Mouse (Mus musculus) lung, embryonic 16.5 days (tissue): ENCODE data around the gene Fancf. TPM values are rescaled to one million over a fixed set of nuclear protein-coding genes. Genes with fewer than 3 reads are reported as not detected.

Source experiments
- ATAC-seq: fragments of 200-750 bp; cut with Nextera tagmentation; 2 replicates; pipeline ENCODE4 v1.8.0; 2017; ENCODE audit warnings: low read depth, mild to moderate bottlenecking, moderate library complexity
- H3K27ac ChIP-seq: fragments of 300-500 bp; sonication (generic); 2 replicates; pipeline ENCODE4 v1.5.1; 2014; ENCODE audit warnings: mild to moderate bottlenecking, control low read depth, low read length
- H3K27me3 ChIP-seq: fragments of 300-500 bp; sonication (generic); 2 replicates; pipeline ENCODE4 v1.6.1; 2014; ENCODE audit warnings: low read depth, low read length, mixed read lengths; ENCODE audit not compliant: control insufficient read depth, insufficient read depth
- H3K36me3 ChIP-seq: fragments of 300-500 bp; sonication (generic); 2 replicates; pipeline ENCODE4 v1.6.1; 2014; ENCODE audit warnings: low read length; ENCODE audit not compliant: control insufficient read depth, insufficient read depth
- H3K4me1 ChIP-seq: fragments of 300-500 bp; sonication (generic); replicated peaks from 2 replicates; pipeline ENCODE4 v1.6.1; 2014; ENCODE audit warnings: low read length, mixed read lengths; ENCODE audit not compliant: control insufficient read depth, insufficient read depth
- H3K4me2 ChIP-seq: fragments of 300-500 bp; sonication (generic); 2 replicates; pipeline ENCODE4 v1.6.1; 2014; ENCODE audit warnings: low read depth, low read length, control low read depth
- H3K4me3 ChIP-seq: fragments of 300-500 bp; sonication (generic); 2 replicates; pipeline ENCODE4 v1.5.1; 2014; ENCODE audit warnings: mild to moderate bottlenecking, low read length, control low read depth
- H3K9ac ChIP-seq: fragments of 300-500 bp; sonication (generic); 2 replicates; pipeline ENCODE4 v1.6.1; 2014; ENCODE audit warnings: low read length, control low read depth
- H3K9me3 ChIP-seq: fragments of 300-500 bp; sonication (generic); 2 replicates; pipeline ENCODE4 v1.6.1; 2016; ENCODE audit warnings: low read length; ENCODE audit not compliant: control insufficient read depth
- WGBS: fragments of 180-500 bp; shearing (Covaris S2); extraction: QIAGEN DNeasy Blood & Tissue Kit; methylation state at CpG from one replicate; pipeline ENCODE4 v1.1.7; 2014; 5-methylcytosine and 5-hydroxymethylcytosine counted together
- polyA plus RNA-seq: library from polyadenylated mRNA; unstranded; fragments of >200 nt; fragmentation: Nextera tagmentation; extraction: Ambion mirVana; gene quantifications from 2 replicates; pipeline ENCODE4 v1.2.1, GENCODE M21; 2015

The Fancf gene
- polyA plus RNA-seq, 1 experiment from 2014 or later = 1.4 TPM

DNA sequence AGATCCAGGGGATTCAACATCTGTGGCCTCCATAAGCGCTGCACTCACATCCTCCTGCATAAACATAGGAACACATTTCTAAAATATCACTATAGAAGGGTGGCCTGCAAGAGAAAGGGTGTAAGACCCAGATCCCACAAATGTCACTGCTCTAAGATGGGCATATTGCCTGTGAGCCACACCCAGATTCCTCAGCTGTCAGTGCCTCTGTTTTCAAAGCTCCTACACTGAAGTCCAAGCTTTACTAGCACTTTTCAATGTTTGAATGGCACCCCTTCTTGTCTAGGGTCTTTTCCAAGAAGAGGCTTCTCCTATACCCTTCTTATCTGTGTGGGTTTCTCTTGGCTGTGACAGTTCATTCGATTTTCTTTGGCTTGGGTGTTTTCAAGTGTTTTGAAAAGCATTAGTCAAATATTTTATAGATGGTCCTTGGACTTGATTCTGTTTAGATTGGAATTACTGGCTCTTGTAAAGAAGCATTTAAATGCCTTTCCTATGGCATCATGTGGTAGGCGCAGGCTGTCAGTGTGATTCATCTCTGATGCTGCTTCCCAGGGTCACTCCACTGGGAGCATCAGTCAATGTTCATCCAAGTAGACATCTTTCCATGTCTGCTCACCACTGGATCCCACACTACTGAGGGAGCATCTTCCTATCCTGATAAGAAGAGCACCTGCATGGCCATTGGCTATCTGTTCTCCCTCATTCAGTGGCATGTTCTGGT lies 43.7 kb downstream of the Fancf start:
- Histone ChIP-seq H3K4me1 (no peaks in the 10 kb centered on the region), H3K36me3 (no peaks in the 10 kb centered on the region), H3K9me3 (no peaks in the 10 kb centered on the region), H3K4me3 (no peak overlapping the region), H3K27ac (no peak overlapping the region), H3K27me3 (no peaks in the 10 kb centered on the region), H3K9ac (no peak overlapping the region), H3K4me2 (no peak overlapping the region)
- ATAC-seq = no peak
- WGBS = 60% methylated on average over 3 of the region's 3 CpGs

DNA sequence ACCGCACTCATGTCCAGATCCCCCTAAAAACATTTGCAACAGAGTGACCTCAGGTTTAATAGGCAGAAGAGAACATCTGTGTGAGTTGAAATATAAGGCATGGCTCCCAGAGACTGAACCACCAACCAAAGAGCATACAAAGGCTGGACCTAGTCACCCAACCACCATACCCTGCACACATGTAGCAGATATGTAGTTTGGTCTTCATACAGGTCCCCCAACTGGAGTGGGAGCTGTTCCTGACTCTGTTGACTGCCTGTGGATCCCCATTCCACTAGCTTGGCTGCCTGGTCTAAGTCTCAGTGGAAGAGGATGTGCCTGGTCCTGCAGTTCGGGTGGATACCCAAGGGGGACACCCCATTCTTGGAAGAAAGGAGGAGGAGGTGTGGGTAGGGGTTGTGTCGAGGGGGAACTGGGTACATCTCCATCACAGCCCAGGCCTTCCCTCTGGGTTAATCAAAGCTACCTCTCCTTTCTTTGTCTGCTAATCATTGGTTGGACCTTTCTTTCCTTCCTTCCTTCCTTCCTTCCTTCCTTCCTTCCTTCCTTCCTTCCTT lies 45.7 kb downstream of the Fancf start:
- ATAC-seq = no peak
- H3K27me3 ChIP-seq = no peaks in the 10 kb centered on the region
- 55% methylated on average over 3 of the region's 3 CpGs for WGBS
- H3K9me3 ChIP-seq = no peaks in the 10 kb centered on the region
- no peak overlapping the region for H3K9ac ChIP-seq
- H3K27ac ChIP-seq = no peak overlapping the region
- no peaks in the 10 kb centered on the region for H3K36me3 ChIP-seq
- no peaks in the 10 kb centered on the region for H3K4me1 ChIP-seq
- H3K4me3 ChIP-seq = no peak overlapping the region
- H3K4me2 ChIP-seq = no peak overlapping the region

DNA sequence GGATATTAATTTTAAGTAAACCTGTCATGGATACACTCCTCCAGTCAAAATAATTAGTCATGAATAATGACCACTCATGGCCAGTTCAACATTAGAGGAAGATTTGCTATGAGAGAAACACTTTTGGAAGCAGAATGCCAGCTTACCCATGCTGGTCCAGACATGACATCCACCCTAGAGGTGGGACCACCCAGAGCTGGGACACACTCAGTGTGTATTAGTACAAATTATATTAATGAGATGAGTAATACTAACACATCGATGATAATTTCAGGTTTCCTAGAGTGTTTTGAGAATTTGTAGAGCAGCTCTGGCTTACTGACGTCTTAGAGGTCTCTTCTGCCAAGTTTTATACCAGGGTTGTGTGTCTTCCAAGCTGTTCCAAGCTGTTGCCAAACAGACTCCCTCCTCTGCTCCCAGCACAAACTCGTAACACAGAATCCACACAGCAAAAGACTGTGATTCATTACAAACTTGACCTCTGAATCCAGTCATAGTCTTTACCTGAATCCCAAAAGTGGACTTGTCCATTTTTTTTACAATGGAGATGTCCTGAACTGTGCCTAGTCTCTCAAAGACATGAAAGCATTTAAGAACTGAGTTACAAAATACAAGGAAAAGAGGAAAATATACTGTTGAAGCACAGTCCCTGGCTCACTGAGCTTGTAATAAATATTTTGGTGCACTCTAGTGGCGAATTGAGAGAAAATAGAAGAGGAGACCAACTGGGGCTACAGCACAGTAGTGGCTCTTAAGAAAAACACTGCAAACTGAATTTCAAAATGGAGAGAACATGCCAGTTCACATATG lies 46.4 kb downstream of the Fancf start:
- no peaks in the 10 kb centered on the region for H3K9me3 ChIP-seq
- no peaks in the 10 kb centered on the region for H3K4me1 ChIP-seq
- no peak overlapping the region for H3K9ac ChIP-seq
- ATAC-seq = no peak
- no peaks in the 10 kb centered on the region for H3K36me3 ChIP-seq
- no peaks in the 10 kb centered on the region for H3K27me3 ChIP-seq
- no peak overlapping the region for H3K27ac ChIP-seq
- 35% methylated on average over 4 of the region's 4 CpGs for WGBS
- H3K4me3 ChIP-seq = no peak overlapping the region
- no peak overlapping the region for H3K4me2 ChIP-seq

Other genes starting within 250 kb of the Fancf start
- gene Slc17a6, start 240.3 kb downstream of the Fancf start, polyA plus RNA-seq = 0.05 and 0.33 TPM in 2 replicates
- gene Gas2, start 252 bp downstream of the Fancf start, polyA plus RNA-seq = 8.9 and 9.4 TPM in 2 replicates
- 7.3 and 7.6 TPM in 2 replicates for gene Svip, start 143.8 kb upstream of the Fancf start, polyA plus RNA-seq
- not detected in 2 replicates for gene 1700015G11Rik, start 153.5 kb upstream of the Fancf start, polyA plus RNA-seq